Mouse (Mus musculus) embryonic facial prominence, embryonic 14.5 days (tissue): Measurements from ENCODE around the gene Peak1. TPM values are rescaled to one million over a fixed set of nuclear protein-coding genes. Genes with fewer than 3 reads are reported as not detected.

ENCODE experiments used
- ATAC-seq: fragments of 200-750 bp; cut with Nextera tagmentation; 2 replicates; pipeline ENCODE4 v1.8.0; 2017; ENCODE audit warnings: low read depth, moderate number of reproducible peaks, moderate TSS enrichment
- DNase-seq: peaks from one replicate; pipeline ENCODE4 v3.0.0-alpha.2; 2015; ENCODE audit warnings: low spot score
- H3K27ac ChIP-seq: fragments of 300-500 bp; sonication (generic); replicated peaks from 2 replicates; pipeline ENCODE4 v1.5.1; 2014; ENCODE audit warnings: low read depth, mild to moderate bottlenecking, low read length, moderate library complexity
- H3K27me3 ChIP-seq: fragments of 300-500 bp; sonication (generic); replicated peaks from 2 replicates; pipeline ENCODE4 v1.6.1; 2014; ENCODE audit warnings: low read length; ENCODE audit not compliant: control insufficient read depth, insufficient read depth
- H3K36me3 ChIP-seq: fragments of 300-500 bp; sonication (generic); 2 replicates; pipeline ENCODE4 v1.6.1; 2014; ENCODE audit warnings: low read length, mixed read lengths; ENCODE audit not compliant: control insufficient read depth, insufficient read depth
- H3K4me1 ChIP-seq: fragments of 300-500 bp; sonication (generic); 2 replicates; pipeline ENCODE4 v1.6.1; 2014; ENCODE audit warnings: antibody characterized with exemption, low read length; ENCODE audit not compliant: control insufficient read depth, insufficient read depth
- H3K4me2 ChIP-seq: fragments of 300-500 bp; sonication (generic); 2 replicates; pipeline ENCODE4 v1.6.1; 2014; ENCODE audit warnings: low read depth, mild to moderate bottlenecking, low read length, moderate library complexity, mixed read lengths
- H3K4me3 ChIP-seq: fragments of 300-500 bp; sonication (generic); 2 replicates; pipeline ENCODE4 v1.5.1; 2014; ENCODE audit warnings: low read depth, mild to moderate bottlenecking, low read length
- H3K9ac ChIP-seq: fragments of 300-500 bp; sonication (generic); 2 replicates; pipeline ENCODE4 v1.6.1; 2014; ENCODE audit warnings: low read depth, mild to moderate bottlenecking, low read length, moderate library complexity, mixed read lengths
- H3K9me3 ChIP-seq: fragments of 300-500 bp; sonication (generic); 2 replicates; pipeline ENCODE4 v1.6.1; 2016; ENCODE audit warnings: low read length; ENCODE audit not compliant: control insufficient read depth
- WGBS: fragments of 180-500 bp; shearing (Covaris S2); extraction: QIAGEN DNeasy Blood & Tissue Kit; methylation state at CpG from one replicate; pipeline ENCODE4 v1.1.7; 2014; 5-methylcytosine and 5-hydroxymethylcytosine counted together
- polyA plus RNA-seq: library from polyadenylated mRNA; unstranded; fragments of >200 nt; fragmentation: Nextera tagmentation; extraction: Ambion mirVana; gene quantifications from 2 replicates; pipeline ENCODE4 v1.2.1, GENCODE M21; 2014

The Peak1 gene
- polyA plus RNA-seq, 1 experiment from 2014 or later, result 15.8 TPM

GRCm38 (mm10) chr9:56346321-56346720, 71.5 kb downstream of the Peak1 start:
- Histone ChIP-seq H3K36me3 (no peaks in the 10 kb centered on the region), H3K27me3 (no peaks in the 10 kb centered on the region), H3K27ac (no peak overlapping the region), H3K9me3 (no peaks in the 10 kb centered on the region), H3K4me3 (no peak overlapping the region), H3K9ac (no peak overlapping the region), H3K4me2 (no peak overlapping the region), H3K4me1 (no peaks in the 10 kb centered on the region)
- no peak for ATAC-seq
- no peak for DNase-seq
- 58% methylated on average over 6 of the region's 6 CpGs for WGBS

DNA sequence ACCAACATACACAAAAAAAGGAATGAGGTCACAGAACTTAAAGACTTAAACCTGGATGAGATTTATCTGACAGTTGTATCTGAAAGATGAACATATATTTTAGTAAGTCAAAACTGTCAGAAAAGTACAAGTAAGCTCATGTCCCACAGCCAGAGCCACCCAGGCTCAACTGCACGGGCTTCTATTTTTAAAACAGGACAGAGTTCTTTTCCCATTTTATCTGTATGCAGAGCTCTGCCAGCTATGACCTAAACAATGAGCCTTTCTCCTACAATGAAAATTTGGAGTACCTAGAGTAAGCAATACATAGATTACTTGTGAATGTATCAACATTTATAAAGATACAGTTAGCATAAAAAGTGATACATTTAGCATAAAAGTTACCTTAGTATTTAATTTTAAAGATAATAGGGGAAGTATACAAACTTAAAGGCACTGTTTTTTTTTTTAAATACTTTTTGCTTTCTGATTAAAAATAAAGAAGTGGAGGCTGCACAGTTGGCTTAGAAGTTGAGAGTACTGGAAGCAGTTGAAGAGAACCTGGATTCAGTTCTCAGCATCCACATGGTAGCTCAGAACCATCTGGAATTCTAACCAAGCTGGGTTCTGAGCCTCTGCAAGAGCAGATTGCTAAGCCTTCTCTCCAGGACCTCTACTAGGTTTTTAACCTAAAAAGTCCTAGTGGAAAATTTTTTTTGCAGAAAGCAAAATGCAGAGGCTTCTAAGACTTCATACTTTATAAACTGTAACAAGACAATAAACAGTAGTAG, 78.3 kb downstream of the Peak1 start:
- ATAC-seq (no peak), DNase-seq (no peak)
- H3K4me3 ChIP-seq, result no peak overlapping the region
- H3K9ac ChIP-seq, result no peak overlapping the region
- no peaks in the 10 kb centered on the region for H3K27me3 ChIP-seq
- no peaks in the 10 kb centered on the region for H3K9me3 ChIP-seq
- no peak overlapping the region for H3K4me2 ChIP-seq
- no peaks in the 10 kb centered on the region for H3K4me1 ChIP-seq
- no peaks in the 10 kb centered on the region for H3K36me3 ChIP-seq
- H3K27ac ChIP-seq, result no peak overlapping the region
- 68% methylated on average over 1 of the region's 1 CpGs for WGBS

- Histone ChIP-seq H3K27me3 (no peaks in the 10 kb centered on the region), H3K4me1 (no peaks in the 10 kb centered on the region), H3K36me3 (no peaks in the 10 kb centered on the region), H3K4me2 (no peak overlapping the region), H3K9me3 (no peaks in the 10 kb centered on the region), H3K4me3 (no peak overlapping the region), H3K9ac (no peak overlapping the region), H3K27ac (no peak overlapping the region)
- DNase-seq, result no peak
- ATAC-seq, result no peak
- WGBS, result 83% methylated on average over 12 of the region's 12 CpGs
These were observed 83.5 kb downstream of the Peak1 start for GRCm38 (mm10) chr9:56334363-56334762.

GRCm38 (mm10) chr9:56332774-56333173, 85.1 kb downstream of the Peak1 start:
- ATAC-seq (no peak), DNase-seq (no peak)
- Histone ChIP-seq H3K27ac (no peak overlapping the region), H3K4me2 (no peak overlapping the region), H3K36me3 (no peaks in the 10 kb centered on the region), H3K4me3 (no peak overlapping the region), H3K4me1 (no peaks in the 10 kb centered on the region), H3K9ac (no peak overlapping the region), H3K9me3 (no peaks in the 10 kb centered on the region), H3K27me3 (no peaks in the 10 kb centered on the region)

- DNase-seq, result no peak
- peaks cover 5% of the 10 kb centered on the region; the same call in 1 of the 2 replicates for H3K4me1 ChIP-seq
- H3K36me3 ChIP-seq, result no peaks in the 10 kb centered on the region
- H3K4me3 ChIP-seq, result no peak overlapping the region
- no peak overlapping the region for H3K4me2 ChIP-seq
- no peak overlapping the region for H3K27ac ChIP-seq
- H3K9me3 ChIP-seq, result no peaks in the 10 kb centered on the region
- no peak overlapping the region for H3K9ac ChIP-seq
- H3K27me3 ChIP-seq, result no peaks in the 10 kb centered on the region
- ATAC-seq, result no peak
- WGBS, result 88% methylated on average over 8 of the region's 8 CpGs
These were observed 91.3 kb downstream of the Peak1 start for GRCm38 (mm10) chr9:56326511-56327005.

- H3K27me3 ChIP-seq, result no peaks in the 10 kb centered on the region
- H3K4me2 ChIP-seq, result no peak overlapping the region
- H3K9me3 ChIP-seq, result no peaks in the 10 kb centered on the region
- 84% methylated on average over 5 of the region's 5 CpGs for WGBS
- H3K4me3 ChIP-seq, result no peak overlapping the region
- ATAC-seq (no peak), DNase-seq (no peak)
- no peaks in the 10 kb centered on the region for H3K36me3 ChIP-seq
- H3K27ac ChIP-seq, result no peak overlapping the region
- no peak overlapping the region for H3K9ac ChIP-seq
- peaks cover 5% of the 10 kb centered on the region; the same call in 1 of the 2 replicates for H3K4me1 ChIP-seq
These were observed 92.1 kb downstream of the Peak1 start for GRCm38 (mm10) chr9:56325725-56326124.

GRCm38 (mm10) chr9:56324576-56325355, 93.1 kb downstream of the Peak1 start:
- peak overlapping the region; percentile 39 for H3K4me2 ChIP-seq
- ATAC-seq (no peak; the same call in 1 of the 2 replicates), DNase-seq (peak; percentile 74)
- H3K4me1 ChIP-seq, result peaks cover 5% of the 10 kb centered on the region; the same call in 1 of the 2 replicates
- H3K9me3 ChIP-seq, result no peaks in the 10 kb centered on the region
- no peaks in the 10 kb centered on the region for H3K36me3 ChIP-seq
- H3K4me3 ChIP-seq, result peak overlapping the region; percentile 10; the same call in 1 of the 2 replicates
- WGBS, result 31% methylated on average over 16 of the region's 16 CpGs
- peak overlapping the region; percentile 63 for H3K27ac ChIP-seq
- H3K27me3 ChIP-seq, result no peaks in the 10 kb centered on the region
- H3K9ac ChIP-seq, result 0 out of 2 replicates have a peak overlapping the region, but pooled peaks have one; percentile 15

DNA sequence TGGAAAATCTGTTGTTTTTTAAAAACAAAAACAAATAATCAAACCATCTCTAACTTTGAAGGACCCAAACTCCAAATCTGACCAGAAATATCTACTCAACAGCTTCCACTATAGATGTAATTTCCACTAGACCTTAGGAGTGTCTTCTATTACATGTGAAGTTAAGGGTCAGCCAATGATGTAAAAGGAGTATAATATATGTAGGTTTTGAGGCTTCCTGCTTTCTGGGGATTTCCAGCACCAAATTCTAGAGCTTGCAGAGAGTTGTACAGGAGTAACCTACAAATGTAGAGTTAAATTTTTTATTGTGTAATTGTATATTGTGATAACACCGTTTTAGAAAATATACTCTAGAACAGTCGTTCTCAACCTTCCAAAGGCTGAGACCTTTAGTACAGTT, 96.6 kb downstream of the Peak1 start:
- ATAC-seq (no peak), DNase-seq (no peak)
- H3K4me3 ChIP-seq, result no peak overlapping the region
- H3K9me3 ChIP-seq, result peaks cover 4% of the 10 kb centered on the region
- WGBS, result 81% methylated on average over 2 of the region's 2 CpGs
- H3K36me3 ChIP-seq, result no peaks in the 10 kb centered on the region
- H3K27ac ChIP-seq, result no peak overlapping the region
- H3K9ac ChIP-seq, result no peak overlapping the region
- H3K4me2 ChIP-seq, result no peak overlapping the region
- peaks cover 5% of the 10 kb centered on the region; the same call in 1 of the 2 replicates for H3K4me1 ChIP-seq
- no peaks in the 10 kb centered on the region for H3K27me3 ChIP-seq
